Mouse (Mus musculus) effector memory CD4-positive, alpha-beta T cell, adult 5 months (primary cell): Measurements from ENCODE around the gene Mcm9. TPM values are rescaled to one million over a fixed set of nuclear protein-coding genes. Genes with fewer than 3 reads are reported as not detected.

Source experiments
- polyA plus RNA-seq: library from polyadenylated mRNA; unstranded; fragments of 100-300 nt; shearing (Covaris generic); gene quantifications from one replicate; pipeline ENCODE4 v1.2.1, GENCODE M21; 2017

Mcm9 gene
- polyA plus RNA-seq = 22.7 TPM

GRCm38 (mm10) chr10:53630339-53630738 is at the start of gene Mcm9:
Gene Mcm9, minus strand, starts transcription at chr10:53630439.

GRCm38 (mm10) chr10:53596677-53597120 is 33.5 kb downstream of the Mcm9 start, which contains the start of gene Asf1a:
Gene Asf1a, plus strand, starts transcription at chr10:53596757.

Other genes with a start within 250 kb of the Mcm9 start
- gene Asf1a, start 33.7 kb downstream of the Mcm9 start, polyA plus RNA-seq = 72.9 TPM
- 0.27 TPM for gene Fam184a, start 120.7 kb upstream of the Mcm9 start, polyA plus RNA-seq